Mouse (Mus musculus): ENCODE data around the gene Pkn3. TPM values are rescaled to one million over a fixed set of nuclear protein-coding genes. Genes with fewer than 3 reads are reported as not detected.

The Pkn3 gene
- polyA plus RNA-seq, 1 experiment from 2014 or later = 16.7 TPM

DNA sequence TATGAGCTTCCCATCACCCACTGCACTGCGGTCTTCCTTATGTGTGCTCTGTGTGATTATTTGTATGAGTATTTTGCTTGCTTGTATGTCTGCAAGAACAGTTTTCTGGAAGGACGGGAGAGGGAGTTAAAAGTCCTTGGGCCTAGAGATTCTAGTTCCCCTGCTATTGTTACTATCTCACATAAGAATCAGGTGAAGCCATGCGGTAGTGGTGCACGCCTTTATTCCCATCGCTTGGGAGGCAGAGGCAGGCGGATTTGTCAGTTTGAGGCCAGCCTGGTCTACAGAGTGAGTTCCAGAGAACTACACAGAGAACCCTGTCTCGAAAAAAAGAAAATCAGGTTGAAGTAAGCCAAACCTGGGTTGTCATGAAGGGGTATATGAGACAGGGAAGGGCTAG is 4.6 kb upstream of the Pkn3 start:
- H3K4me3 ChIP-seq (ENCODE audit: low read length) = no peak overlapping the region
- H3K4me1 ChIP-seq (replicated peaks; ENCODE audit: control insufficient read depth, insufficient read depth, low read length) = peaks cover 7% of the 10 kb centered on the region
- ATAC-seq (ENCODE audit: low read depth) = no peak
- no peak overlapping the region for H3K9ac ChIP-seq (ENCODE audit: low read length)
- H3K27me3 ChIP-seq (ENCODE audit: control insufficient read depth, insufficient read depth, low read depth, low read length) = no peaks in the 10 kb centered on the region
- H3K27ac ChIP-seq (ENCODE audit: low read length) = no peak overlapping the region
- peaks cover 22% of the 10 kb centered on the region for H3K36me3 ChIP-seq (ENCODE audit: control insufficient read depth, insufficient read depth, low read length)
- H3K4me2 ChIP-seq (ENCODE audit: low read depth, low read length) = no peak overlapping the region
- whole genome bisulfite sequencing = 79% methylated on average over 7 of the region's 7 CpGs
- H3K9me3 ChIP-seq (ENCODE audit: control insufficient read depth, low read length) = no peaks in the 10 kb centered on the region

DNA sequence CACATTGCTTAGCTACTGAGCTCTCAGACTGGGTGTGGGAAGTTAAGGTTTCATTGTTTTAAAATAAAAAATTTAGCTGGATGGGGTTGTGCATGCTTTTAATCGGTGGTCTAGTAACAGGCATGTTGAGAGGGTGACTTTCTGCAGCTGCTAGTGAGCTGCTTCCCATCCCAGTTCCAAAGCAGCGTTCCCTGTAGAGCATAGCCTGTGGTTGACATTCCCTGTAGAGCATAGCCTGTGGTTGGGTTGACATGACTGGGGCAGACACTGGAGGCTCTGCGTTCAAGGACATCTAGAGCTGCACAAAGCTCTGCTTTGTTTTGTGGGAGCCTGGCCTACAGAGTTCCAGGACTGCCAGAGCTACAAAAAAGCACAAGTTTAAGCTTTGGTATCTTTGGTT is 4.2 kb upstream of the Pkn3 start:
- Histone ChIP-seq H3K4me1 (replicated peaks; ENCODE audit: control insufficient read depth, insufficient read depth, low read length) (peaks cover 6% of the 10 kb centered on the region), H3K4me2 (ENCODE audit: low read depth, low read length) (no peak overlapping the region), H3K4me3 (ENCODE audit: low read length) (no peak overlapping the region), H3K36me3 (ENCODE audit: control insufficient read depth, insufficient read depth, low read length) (peaks cover 22% of the 10 kb centered on the region), H3K27ac (ENCODE audit: low read length) (no peak overlapping the region), H3K27me3 (ENCODE audit: control insufficient read depth, insufficient read depth, low read depth, low read length) (no peaks in the 10 kb centered on the region), H3K9ac (ENCODE audit: low read length) (no peak overlapping the region), H3K9me3 (ENCODE audit: control insufficient read depth, low read length) (no peaks in the 10 kb centered on the region)
- ATAC-seq (ENCODE audit: low read depth) = no peak
- WGBS = 79% methylated on average over 3 of the region's 3 CpGs

DNA sequence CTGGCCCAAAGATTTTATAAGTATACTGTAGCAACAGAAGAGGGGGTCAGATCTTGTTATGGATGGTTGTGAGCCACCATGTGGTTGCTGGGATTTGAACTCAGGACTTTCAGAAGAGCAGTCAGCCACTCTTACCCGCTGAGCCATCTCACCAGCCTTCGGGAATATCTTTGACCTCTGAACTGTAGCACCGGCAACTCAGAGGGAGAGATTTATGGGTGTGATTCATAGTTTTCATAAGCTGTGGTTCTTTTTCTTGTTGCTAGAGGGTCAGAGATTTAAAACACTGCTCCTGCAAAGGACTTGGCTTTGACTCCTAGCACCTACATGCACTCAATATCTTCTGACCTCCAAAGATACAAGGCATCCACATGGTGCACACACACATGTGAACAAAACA is 1.9 kb upstream of the Pkn3 start:
- 61% methylated on average over 3 of the region's 3 CpGs for WGBS
- no peaks in the 10 kb centered on the region for H3K27me3 ChIP-seq (ENCODE audit: control insufficient read depth, insufficient read depth, low read depth, low read length)
- ATAC-seq (ENCODE audit: low read depth) = no peak
- H3K4me2 ChIP-seq (ENCODE audit: low read depth, low read length) = no peak overlapping the region
- H3K4me1 ChIP-seq (replicated peaks; ENCODE audit: control insufficient read depth, insufficient read depth, low read length) = peaks cover 6% of the 10 kb centered on the region; the same call in 1 of the 2 replicates
- no peak overlapping the region for H3K27ac ChIP-seq (ENCODE audit: low read length)
- no peak overlapping the region for H3K9ac ChIP-seq (ENCODE audit: low read length)
- H3K4me3 ChIP-seq (ENCODE audit: low read length) = no peak overlapping the region
- peaks cover 9% of the 10 kb centered on the region for H3K36me3 ChIP-seq (ENCODE audit: control insufficient read depth, insufficient read depth, low read length)
- H3K9me3 ChIP-seq (ENCODE audit: control insufficient read depth, low read length) = no peaks in the 10 kb centered on the region

DNA sequence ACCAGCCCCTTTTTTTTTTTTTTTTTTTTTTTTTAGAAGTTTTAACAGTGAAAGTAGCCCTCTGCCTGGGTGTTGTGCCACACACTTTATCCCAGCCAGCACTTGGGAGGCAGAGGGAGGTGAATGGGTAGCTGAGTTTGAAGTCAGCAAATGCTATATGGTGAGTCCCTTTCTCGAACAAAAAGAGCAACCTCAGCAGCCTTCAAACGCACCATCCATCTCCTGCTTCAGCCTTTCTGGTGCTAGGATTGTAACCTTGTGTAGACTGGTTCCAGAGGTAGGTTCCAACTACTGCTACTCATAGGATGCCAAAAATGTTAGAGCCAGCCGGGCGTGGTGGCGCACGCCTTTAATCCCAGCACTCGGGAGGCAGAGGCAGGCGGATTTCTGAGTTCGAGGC is 1.0 kb upstream of the Pkn3 start:
- Histone ChIP-seq H3K4me1 (replicated peaks; ENCODE audit: control insufficient read depth, insufficient read depth, low read length) (peaks cover 6% of the 10 kb centered on the region; the same call in 1 of the 2 replicates), H3K27ac (ENCODE audit: low read length) (no peak overlapping the region), H3K9ac (ENCODE audit: low read length) (no peak overlapping the region), H3K9me3 (ENCODE audit: control insufficient read depth, low read length) (no peaks in the 10 kb centered on the region), H3K4me3 (ENCODE audit: low read length) (no peak overlapping the region), H3K27me3 (ENCODE audit: control insufficient read depth, insufficient read depth, low read depth, low read length) (no peaks in the 10 kb centered on the region), H3K4me2 (ENCODE audit: low read depth, low read length) (no peak overlapping the region), H3K36me3 (ENCODE audit: control insufficient read depth, insufficient read depth, low read length) (peaks cover 8% of the 10 kb centered on the region; the same call in 1 of the 2 replicates)
- ATAC-seq (ENCODE audit: low read depth) = no peak
- whole genome bisulfite sequencing = 89% methylated on average over 8 of the region's 9 CpGs

DNA sequence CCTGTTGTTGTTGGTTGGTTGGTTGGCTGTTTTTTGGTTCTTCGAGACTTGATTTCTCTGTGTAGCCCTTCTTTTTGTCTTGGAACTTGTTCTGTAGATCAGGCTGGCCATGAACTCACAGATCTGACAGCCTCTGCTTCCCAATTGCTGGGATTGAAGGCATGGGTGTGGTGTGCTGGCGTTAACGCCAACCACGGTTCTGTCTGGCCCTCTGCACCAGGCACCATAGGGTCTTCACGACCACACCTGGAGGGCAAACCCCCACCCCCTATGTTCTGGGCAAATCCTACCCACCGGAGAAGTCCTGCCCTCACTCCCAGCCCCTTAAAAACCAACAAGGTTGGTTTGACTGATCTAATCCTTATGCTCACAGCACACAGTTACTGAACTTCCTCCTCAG is 525 bp upstream of the Pkn3 start:
- H3K9ac ChIP-seq (ENCODE audit: low read length) = peak overlapping the region; percentile 47; the same call in 1 of the 2 replicates
- no peaks in the 10 kb centered on the region for H3K27me3 ChIP-seq (ENCODE audit: control insufficient read depth, insufficient read depth, low read depth, low read length)
- H3K4me1 ChIP-seq (replicated peaks; ENCODE audit: control insufficient read depth, insufficient read depth, low read length) = peaks cover 6% of the 10 kb centered on the region; the same call in 1 of the 2 replicates
- H3K4me3 ChIP-seq (ENCODE audit: low read length) = peak overlapping the region; percentile 72
- peaks cover 5% of the 10 kb centered on the region; the same call in 1 of the 2 replicates for H3K36me3 ChIP-seq (ENCODE audit: control insufficient read depth, insufficient read depth, low read length)
- 61% methylated on average over 6 of the region's 6 CpGs for WGBS
- ATAC-seq (ENCODE audit: low read depth) = no peak; the same call in 1 of the 2 replicates
- H3K4me2 ChIP-seq (ENCODE audit: low read depth, low read length) = peak overlapping the region; percentile 92
- H3K27ac ChIP-seq (ENCODE audit: low read length) = peak overlapping the region; percentile 96; the same call in 1 of the 2 replicates
- no peaks in the 10 kb centered on the region for H3K9me3 ChIP-seq (ENCODE audit: control insufficient read depth, low read length)

DNA sequence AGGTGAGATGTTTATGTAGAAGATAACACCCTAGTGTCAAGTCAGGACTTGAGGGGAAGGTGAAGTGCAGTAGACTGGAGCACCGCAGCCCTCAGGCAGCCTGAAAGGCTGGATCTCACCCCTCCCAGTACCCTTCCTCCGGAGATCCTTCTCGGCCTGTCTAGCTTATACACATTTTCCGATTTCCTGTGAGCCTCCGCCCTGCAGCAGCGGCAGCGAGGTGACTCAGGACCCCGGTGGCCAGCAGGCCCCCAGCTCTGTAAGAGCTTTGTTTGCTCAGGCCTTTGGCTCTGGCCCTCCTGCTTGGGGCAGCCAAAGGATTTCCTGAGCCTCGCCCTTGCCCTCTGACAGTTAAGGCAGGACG is 847 bp downstream of the Pkn3 start:
- H3K27ac ChIP-seq (ENCODE audit: low read length) = peak overlapping the region; percentile 96
- H3K9ac ChIP-seq (ENCODE audit: low read length) = peak overlapping the region; percentile 81
- peak overlapping the region; percentile 72 for H3K4me3 ChIP-seq (ENCODE audit: low read length)
- H3K36me3 ChIP-seq (ENCODE audit: control insufficient read depth, insufficient read depth, low read length) = no peaks in the 10 kb centered on the region
- WGBS = 8% methylated on average over 10 of the region's 10 CpGs
- H3K4me2 ChIP-seq (ENCODE audit: low read depth, low read length) = peak overlapping the region; percentile 92
- H3K27me3 ChIP-seq (ENCODE audit: control insufficient read depth, insufficient read depth, low read depth, low read length) = no peaks in the 10 kb centered on the region
- peak; percentile 43 for ATAC-seq (ENCODE audit: low read depth)
- peaks cover 6% of the 10 kb centered on the region; the same call in 1 of the 2 replicates for H3K4me1 ChIP-seq (replicated peaks; ENCODE audit: control insufficient read depth, insufficient read depth, low read length)
- no peaks in the 10 kb centered on the region for H3K9me3 ChIP-seq (ENCODE audit: control insufficient read depth, low read length)

DNA sequence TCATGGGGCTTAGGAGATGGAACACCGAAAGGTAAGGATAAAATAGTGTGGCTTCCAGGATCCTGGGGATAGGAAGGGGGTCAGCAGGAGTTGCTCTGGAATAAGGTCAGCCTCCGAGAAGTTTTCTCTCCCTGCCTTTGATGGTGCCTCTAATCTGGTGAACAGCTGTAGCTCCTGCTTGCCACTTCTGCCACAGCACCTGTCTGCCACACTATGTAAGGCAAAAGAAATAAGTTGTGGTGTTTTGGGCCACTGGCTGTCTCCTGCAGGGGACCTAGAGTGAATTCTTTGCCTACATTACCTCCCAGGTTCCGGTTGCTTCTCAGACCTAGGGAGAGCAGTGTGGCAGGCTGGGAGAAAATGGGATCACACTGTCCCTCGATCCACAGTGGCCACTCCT is 1.3 kb downstream of the Pkn3 start:
- peak overlapping the region; percentile 96 for H3K27ac ChIP-seq (ENCODE audit: low read length)
- peak overlapping the region; percentile 92 for H3K4me2 ChIP-seq (ENCODE audit: low read depth, low read length)
- H3K4me3 ChIP-seq (ENCODE audit: low read length) = 0 out of 2 replicates have a peak overlapping the region, but pooled peaks have one; percentile 72
- no peak for ATAC-seq (ENCODE audit: low read depth)
- no peaks in the 10 kb centered on the region for H3K27me3 ChIP-seq (ENCODE audit: control insufficient read depth, insufficient read depth, low read depth, low read length)
- 60% methylated on average over 4 of the region's 4 CpGs for WGBS
- H3K4me1 ChIP-seq (replicated peaks; ENCODE audit: control insufficient read depth, insufficient read depth, low read length) = peaks cover 6% of the 10 kb centered on the region; the same call in 1 of the 2 replicates
- H3K9me3 ChIP-seq (ENCODE audit: control insufficient read depth, low read length) = no peaks in the 10 kb centered on the region
- H3K9ac ChIP-seq (ENCODE audit: low read length) = peak overlapping the region; percentile 81
- H3K36me3 ChIP-seq (ENCODE audit: control insufficient read depth, insufficient read depth, low read length) = no peaks in the 10 kb centered on the region

DNA sequence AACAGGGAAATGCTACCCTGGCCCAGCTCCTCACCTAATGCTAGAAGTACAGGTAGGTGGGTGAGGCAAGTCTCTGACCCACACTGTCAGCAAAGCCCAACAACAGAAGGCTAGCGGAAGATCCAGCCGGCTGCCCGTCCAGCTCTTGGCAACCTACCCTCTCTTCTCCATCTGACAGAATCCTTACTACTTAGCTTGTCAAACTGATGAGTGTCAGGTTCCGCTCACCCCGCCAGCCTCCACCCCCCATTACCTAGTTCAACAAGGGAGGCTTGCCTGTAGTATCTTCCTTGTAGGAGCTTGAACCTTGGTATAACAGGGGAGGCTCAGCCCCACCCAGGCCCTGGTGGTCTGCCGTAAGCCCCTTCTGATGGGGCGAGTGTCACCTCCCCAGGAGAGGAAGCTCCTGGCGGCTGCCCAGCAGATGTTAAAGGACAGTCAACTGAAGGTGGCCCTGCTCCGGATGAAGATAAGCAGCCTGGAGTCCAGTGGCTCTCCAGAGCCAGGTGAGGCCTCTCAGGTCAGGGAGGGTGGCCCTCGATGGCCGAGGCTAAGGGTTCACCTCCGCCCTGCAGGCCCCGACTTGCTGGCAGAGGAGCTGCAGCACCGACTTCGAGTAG is 2.8 kb downstream of the Pkn3 start:
- no peak for ATAC-seq (ENCODE audit: low read depth)
- Histone ChIP-seq H3K36me3 (ENCODE audit: control insufficient read depth, insufficient read depth, low read length) (no peaks in the 10 kb centered on the region), H3K9ac (ENCODE audit: low read length) (no peak overlapping the region), H3K4me3 (ENCODE audit: low read length) (no peak overlapping the region), H3K4me2 (ENCODE audit: low read depth, low read length) (no peak overlapping the region), H3K27me3 (ENCODE audit: control insufficient read depth, insufficient read depth, low read depth, low read length) (no peaks in the 10 kb centered on the region), H3K27ac (ENCODE audit: low read length) (no peak overlapping the region), H3K4me1 (replicated peaks; ENCODE audit: control insufficient read depth, insufficient read depth, low read length) (peaks cover 6% of the 10 kb centered on the region; the same call in 1 of the 2 replicates), H3K9me3 (ENCODE audit: control insufficient read depth, low read length) (no peaks in the 10 kb centered on the region)
- 78% methylated on average over 15 of the region's 15 CpGs for WGBS

DNA sequence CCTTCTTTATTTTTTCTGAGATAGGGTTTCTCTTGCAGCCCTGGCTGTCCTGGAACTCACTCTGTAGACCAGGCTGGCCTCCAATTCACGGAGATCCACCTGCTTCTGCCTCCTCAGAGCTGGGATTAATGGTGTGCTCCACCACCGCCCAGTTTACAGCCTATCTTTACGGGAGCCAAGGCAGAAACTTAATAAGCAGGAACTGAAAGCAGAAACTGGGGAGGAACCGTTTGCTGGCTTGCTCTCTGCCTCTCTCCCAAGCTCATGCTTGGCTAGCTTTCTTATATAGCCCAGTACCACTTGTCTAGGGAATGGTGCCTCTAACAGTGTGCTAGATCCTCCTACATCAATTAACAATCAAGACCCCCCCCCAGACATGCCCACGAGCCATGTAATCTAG is 6.6 kb downstream of the Pkn3 start:
- Histone ChIP-seq H3K4me2 (ENCODE audit: low read depth, low read length) (no peak overlapping the region; the same call in 1 of the 2 replicates), H3K36me3 (ENCODE audit: control insufficient read depth, insufficient read depth, low read length) (no peaks in the 10 kb centered on the region; the same call in 1 of the 2 replicates), H3K4me3 (ENCODE audit: low read length) (no peak overlapping the region), H3K27me3 (ENCODE audit: control insufficient read depth, insufficient read depth, low read depth, low read length) (no peaks in the 10 kb centered on the region), H3K4me1 (replicated peaks; ENCODE audit: control insufficient read depth, insufficient read depth, low read length) (no peaks in the 10 kb centered on the region), H3K9me3 (ENCODE audit: control insufficient read depth, low read length) (no peaks in the 10 kb centered on the region), H3K27ac (ENCODE audit: low read length) (no peak overlapping the region), H3K9ac (ENCODE audit: low read length) (no peak overlapping the region)
- WGBS = 63% methylated on average over 5 of the region's 5 CpGs
- no peak for ATAC-seq (ENCODE audit: low read depth)

Measured in lung, embryonic 16.5 days (tissue).